ENCODE assay signal across 11 mouse cellular contexts in genomic region chrX:12287656-12288561, GRCm38 (mm10).
DNase-seq lines count a peak whose midpoint lies in the region; ATAC-seq and TF ChIP-seq lines count a peak whose summit lies in the region.
"Had no signal": no experiment of that assay in that cellular context is flagged by ENCODE, and none has a peak within 500 bp of the region (broad histone marks: within the 10 kb centered on the region; RNA-seq: fewer than 3 reads in every experiment).

No protein-coding gene starts in this region.

- H3K36me3 ChIP-seq in forebrain, embryonic 16.5 days (ENCODE audit: control insufficient read depth, insufficient read depth): no peaks in the 10 kb centered on the region
- no peaks in the 10 kb centered on the region for H3K36me3 ChIP-seq in neural tube, embryonic 13.5 days
- H3K36me3 ChIP-seq: G1E had no signal

- WGBS in lung, adult 2 months: 40% methylated on average over 17 of the region's 17 CpGs
- 16% methylated on average over 16 of the region's 17 CpGs for WGBS in forebrain, embryonic 16.5 days
- WGBS in neural tube, embryonic 13.5 days: 14% methylated on average over 16 of the region's 17 CpGs

- H3K4me3 ChIP-seq in lung, adult 2 months (replicated peaks; ENCODE audit: extremely low read depth, low read depth, low read length): no peak overlapping the region
- no peak overlapping the region for H3K4me3 ChIP-seq in forebrain, embryonic 16.5 days (replicated peaks; ENCODE audit: low read length)
- H3K4me3 ChIP-seq in neural tube, embryonic 13.5 days: no peak overlapping the region
- H3K4me3 ChIP-seq: erythroblast, embryonic 14.5 days; layer of hippocampus, adult 2 months had no signal

- H3K9me3 ChIP-seq in forebrain, embryonic 16.5 days (ENCODE audit: control insufficient read depth, low read length): no peaks in the 10 kb centered on the region
- H3K9me3 ChIP-seq in neural tube, embryonic 13.5 days: no peaks in the 10 kb centered on the region
- H3K9me3 ChIP-seq: G1E had no signal

- 0 out of 2 replicates have a peak, but pooled peaks have one; percentile 26 for ATAC-seq in forebrain, embryonic 16.5 days
- ATAC-seq in neural tube, embryonic 13.5 days (ENCODE audit: low read depth): peak; percentile 43
- ATAC-seq in megakaryocyte, adult 5-6 weeks (ENCODE audit: poor library complexity, severe bottlenecking): no peak
- no peak for ATAC-seq in erythroid progenitor cell, adult 5-6 weeks (replicated peaks; ENCODE audit: low FRiP score, poor library complexity, severe bottlenecking)

- DNase-seq in gastrocnemius, adult 18-20 months (ENCODE audit: low spot score): peak; percentile 7
- DNase-seq in gastrocnemius, adult 8-10 months (ENCODE audit: low spot score in 2 of 2): no peak
- DNase-seq in lung, postnatal 14 days: peak; percentile 2
- DNase-seq in lung, adult 2 months: no peak

- no peak overlapping the region for H3K4me2 ChIP-seq in forebrain, embryonic 16.5 days (ENCODE audit: low read length)
- no peak overlapping the region for H3K4me2 ChIP-seq in neural tube, embryonic 13.5 days

- no peak for TF ChIP-seq POLR2A in lung, adult 2 months (IDR thresholded peaks at IDR 0.05; ENCODE audit: borderline replicate concordance, extremely low read depth, low read depth, low read length)

- H3K9ac ChIP-seq in forebrain, embryonic 16.5 days (replicated peaks; ENCODE audit: low read depth, low read length): no peak overlapping the region
- H3K9ac ChIP-seq in neural tube, embryonic 13.5 days: no peak overlapping the region

- TF ChIP-seq CTCF in lung, adult 2 months (IDR thresholded peaks at IDR 0.05; ENCODE audit: insufficient read depth, low read length): no peak

- no peak overlapping the region for H3K27ac ChIP-seq in forebrain, embryonic 16.5 days (ENCODE audit: low read length)
- no peak overlapping the region for H3K27ac ChIP-seq in neural tube, embryonic 13.5 days (replicated peaks)
- H3K27ac ChIP-seq: layer of hippocampus, adult 2 months had no signal

- H3K4me1 ChIP-seq in lung, adult 2 months (ENCODE audit: control insufficient read depth, insufficient read depth, low read length): no peaks in the 10 kb centered on the region
- H3K4me1 ChIP-seq in forebrain, embryonic 16.5 days (replicated peaks; ENCODE audit: control insufficient read depth, insufficient read depth, low read length): no peaks in the 10 kb centered on the region
- H3K4me1 ChIP-seq in neural tube, embryonic 13.5 days (replicated peaks): 0 out of 2 replicates have a peak, but pooled peaks cover 8% of the 10 kb centered on the region

- no peaks in the 10 kb centered on the region for H3K27me3 ChIP-seq in forebrain, embryonic 16.5 days (replicated peaks; ENCODE audit: control insufficient read depth, insufficient read depth, low read length)
- peaks cover 31% of the 10 kb centered on the region for H3K27me3 ChIP-seq in neural tube, embryonic 13.5 days

Comparison
In these comparisons a context has a peak if more than half of its experiments do, and no peak if none do; other contexts are left out.
1. DNase-seq: peak in gastrocnemius, adult 18-20 months (single experiment) and lung, postnatal 14 days (single experiment); none in gastrocnemius, adult 8-10 months (0 of 2) and lung, adult 2 months (single experiment).
2. ATAC-seq: peak in forebrain, embryonic 16.5 days (single experiment) and neural tube, embryonic 13.5 days (single experiment); none in megakaryocyte, adult 5-6 weeks (single experiment) and erythroid progenitor cell, adult 5-6 weeks (single experiment).